Mouse (Mus musculus) macrophage (primary cell): ENCODE data around the gene Foxf1. TPM values are rescaled to one million over a fixed set of nuclear protein-coding genes. Genes with fewer than 3 reads are reported as not detected.

Experiments used
- H3K27ac ChIP-seq: fragments of 350-480 bp; formaldehyde crosslinking; 2 replicates; pipeline ENCODE4 v1.9.0; 2021
- H3K36me3 ChIP-seq: fragments of 350-480 bp; formaldehyde crosslinking; 2 replicates; pipeline ENCODE4 v1.9.0; 2021; ENCODE audit errors: inconsistent target
- H3K4me3 ChIP-seq: fragments of 350-480 bp; formaldehyde crosslinking; 2 replicates; pipeline ENCODE4 v1.9.0; 2021; ENCODE audit errors: inconsistent target
- H3K79me2 ChIP-seq: fragments of 350-480 bp; formaldehyde crosslinking; 2 replicates; pipeline ENCODE4 v1.9.0; 2021; ENCODE audit errors: inconsistent target
- WGBS: methylation state at CpG from one replicate; pipeline ENCODE4 v1.1.7; 2026; ENCODE audit warnings: inconsistent platforms; ENCODE audit not compliant: missing documents; 5-methylcytosine and 5-hydroxymethylcytosine counted together
- polyA plus RNA-seq: library from polyadenylated mRNA; stranded (reverse); fragments of 250-400 nt; gene quantifications from 3 replicates; pipeline ENCODE4 v1.2.4, GENCODE M21; 2018; ENCODE audit warnings: inconsistent platforms

Gene Foxf1
- polyA plus RNA-seq, 1 experiment from 2014 or later: 0.22 TPM

- no peaks in the 10 kb centered on the region for H3K79me2 ChIP-seq
- H3K4me3 ChIP-seq: no peak overlapping the region
- H3K36me3 ChIP-seq: no peaks in the 10 kb centered on the region
- H3K27ac ChIP-seq: no peak overlapping the region
- 12% methylated on average over 13 of the region's 13 CpGs for WGBS
Measured at GRCm38 (mm10) chr8:121075936-121076335, 8.2 kb upstream of the Foxf1 start.

- no peak overlapping the region for H3K27ac ChIP-seq
- 36% methylated on average over 7 of the region's 7 CpGs for WGBS
- no peaks in the 10 kb centered on the region for H3K36me3 ChIP-seq
- no peaks in the 10 kb centered on the region for H3K79me2 ChIP-seq
- no peak overlapping the region for H3K4me3 ChIP-seq
Measured at GRCm38 (mm10) chr8:121076555-121076954, 7.6 kb upstream of the Foxf1 start.

- Histone ChIP-seq H3K79me2 (no peaks in the 10 kb centered on the region), H3K27ac (no peak overlapping the region), H3K36me3 (no peaks in the 10 kb centered on the region), H3K4me3 (no peak overlapping the region)
- 18% methylated on average over 14 of the region's 14 CpGs for WGBS
Measured at GRCm38 (mm10) chr8:121078721-121079120, 5.5 kb upstream of the Foxf1 start.

- 14% methylated on average over 7 of the region's 7 CpGs for WGBS
- no peaks in the 10 kb centered on the region for H3K36me3 ChIP-seq
- H3K79me2 ChIP-seq: no peaks in the 10 kb centered on the region
- no peak overlapping the region for H3K27ac ChIP-seq
- no peak overlapping the region for H3K4me3 ChIP-seq
Measured at GRCm38 (mm10) chr8:121079201-121079600, 5.0 kb upstream of the Foxf1 start.

GRCm38 (mm10) chr8:121079944-121080343, 4.2 kb upstream of the Foxf1 start:
- H3K79me2 ChIP-seq: no peaks in the 10 kb centered on the region

GRCm38 (mm10) chr8:121080361-121081090, 3.7 kb upstream of the Foxf1 start:
- 5% methylated on average over 49 of the region's 49 CpGs for WGBS
- no peak overlapping the region for H3K4me3 ChIP-seq

More at GRCm38 (mm10) chr8:121079944-121080343, 4.2 kb upstream of the Foxf1 start:
- 30% methylated on average over 12 of the region's 12 CpGs for WGBS
- Histone ChIP-seq H3K36me3 (no peaks in the 10 kb centered on the region), H3K27ac (no peak overlapping the region), H3K4me3 (no peak overlapping the region)

GRCm38 (mm10) chr8:121081398-121081797, 2.8 kb upstream of the Foxf1 start:
- Histone ChIP-seq H3K4me3 (no peak overlapping the region), H3K27ac (no peak overlapping the region), H3K79me2 (no peaks in the 10 kb centered on the region), H3K36me3 (no peaks in the 10 kb centered on the region)
- 15% methylated on average over 7 of the region's 7 CpGs for WGBS

More at GRCm38 (mm10) chr8:121080361-121081090, 3.7 kb upstream of the Foxf1 start:
- Histone ChIP-seq H3K79me2 (no peaks in the 10 kb centered on the region), H3K27ac (no peak overlapping the region), H3K36me3 (no peaks in the 10 kb centered on the region)

- Histone ChIP-seq H3K36me3 (no peaks in the 10 kb centered on the region), H3K27ac (no peak overlapping the region), H3K4me3 (no peak overlapping the region), H3K79me2 (no peaks in the 10 kb centered on the region)
- 6% methylated on average over 57 of the region's 57 CpGs for WGBS
Measured at GRCm38 (mm10) chr8:121082218-121083092, 1.7 kb upstream of the Foxf1 start.

GRCm38 (mm10) chr8:121083093-121083935, 872 bp upstream of the Foxf1 start:
- H3K4me3 ChIP-seq: peak overlapping the region; percentile 10; the same call in 1 of the 2 replicates
- no peaks in the 10 kb centered on the region for H3K36me3 ChIP-seq
- H3K27ac ChIP-seq: no peak overlapping the region
- no peaks in the 10 kb centered on the region for H3K79me2 ChIP-seq
- WGBS: under 1% methylated on average over 89 of the region's 89 CpGs

- no peak overlapping the region for H3K4me3 ChIP-seq
- H3K36me3 ChIP-seq: no peaks in the 10 kb centered on the region
- H3K79me2 ChIP-seq: no peaks in the 10 kb centered on the region
- under 1% methylated on average over 16 of the region's 27 CpGs for WGBS
- no peak overlapping the region for H3K27ac ChIP-seq
Measured at GRCm38 (mm10) chr8:121083936-121084209, 313 bp upstream of the Foxf1 start.

- WGBS: 6% methylated on average over 25 of the region's 30 CpGs
- H3K4me3 ChIP-seq: no peak overlapping the region
Measured at GRCm38 (mm10) chr8:121085011-121085410, 825 bp downstream of the Foxf1 start.

GRCm38 (mm10) chr8:121085561-121085960, 1.4 kb downstream of the Foxf1 start:
- Histone ChIP-seq H3K27ac (no peak overlapping the region), H3K36me3 (no peaks in the 10 kb centered on the region), H3K79me2 (no peaks in the 10 kb centered on the region), H3K4me3 (no peak overlapping the region)
- 94% methylated on average over 3 of the region's 3 CpGs for WGBS

More at GRCm38 (mm10) chr8:121085011-121085410, 825 bp downstream of the Foxf1 start:
- Histone ChIP-seq H3K27ac (no peak overlapping the region), H3K79me2 (no peaks in the 10 kb centered on the region), H3K36me3 (no peaks in the 10 kb centered on the region)

- no peaks in the 10 kb centered on the region for H3K79me2 ChIP-seq
- no peak overlapping the region for H3K4me3 ChIP-seq
- no peak overlapping the region for H3K27ac ChIP-seq
- WGBS: 60% methylated on average over 19 of the region's 19 CpGs
- no peaks in the 10 kb centered on the region for H3K36me3 ChIP-seq
Measured at GRCm38 (mm10) chr8:121086004-121086900, 2.1 kb downstream of the Foxf1 start.

GRCm38 (mm10) chr8:121088281-121088680, 4.1 kb downstream of the Foxf1 start:
- Histone ChIP-seq H3K4me3 (no peak overlapping the region), H3K27ac (no peak overlapping the region), H3K36me3 (no peaks in the 10 kb centered on the region), H3K79me2 (no peaks in the 10 kb centered on the region)
- WGBS: 28% methylated on average over 8 of the region's 8 CpGs
